Mouse (Mus musculus): ENCODE measurements around the gene Tex2. TPM values are rescaled to one million over a fixed set of nuclear protein-coding genes. Genes with fewer than 3 reads are reported as not detected.
A peak's percentile ranks its signal among the peaks of the same experiment; 100 is the strongest.

Tex2 gene
- polyA plus RNA-seq, 1 experiment, result 5.8 TPM

- no peak overlapping the region for H3K4me3 ChIP-seq (ENCODE audit: extremely low read depth, insufficient read depth, insufficient read length)
- WGBS, result 14% methylated on average over 13 of the region's 13 CpGs
- peak; percentile 91; the same call in 1 of the 2 replicates for TF ChIP-seq CTCF (IDR thresholded peaks at IDR 0.05; ENCODE audit: extremely low read depth, insufficient read depth, insufficient read length, insufficient replicate concordance)
- no peak for TF ChIP-seq POLR2A (IDR thresholded peaks at IDR 0.05; ENCODE audit: low read depth, low read length)
- peaks cover 4% of the 10 kb centered on the region; the same call in 1 of the 2 replicates for H3K4me1 ChIP-seq (ENCODE audit: control insufficient read depth, insufficient read depth, insufficient read length)
- no peak overlapping the region for H3K27ac ChIP-seq (ENCODE audit: insufficient read depth, low read length)
- no peaks in the 10 kb centered on the region for H3K27me3 ChIP-seq (ENCODE audit: control insufficient read depth, insufficient read depth, low read length)
- no peaks in the 10 kb centered on the region for H3K36me3 ChIP-seq (ENCODE audit: control insufficient read depth, insufficient read depth, low read length)
- peak; percentile 63 to 76 for DNase-seq (ENCODE audit: low read depth in 1 of 2, low spot score in 2 of 2)
Measured at GRCm38 (mm10) chr11:106648347-106648746, 35.1 kb upstream of the Tex2 start.

- Histone ChIP-seq H3K27me3 (ENCODE audit: control insufficient read depth, insufficient read depth, low read length) (no peaks in the 10 kb centered on the region), H3K36me3 (ENCODE audit: control insufficient read depth, insufficient read depth, low read length) (no peaks in the 10 kb centered on the region), H3K27ac (ENCODE audit: insufficient read depth, low read length) (no peak overlapping the region), H3K4me3 (ENCODE audit: extremely low read depth, insufficient read depth, insufficient read length) (no peak overlapping the region), H3K4me1 (ENCODE audit: control insufficient read depth, insufficient read depth, insufficient read length) (no peaks in the 10 kb centered on the region)
- no peak for TF ChIP-seq CTCF (IDR thresholded peaks at IDR 0.05; ENCODE audit: extremely low read depth, insufficient read depth, insufficient read length, insufficient replicate concordance)
- no peak for DNase-seq (ENCODE audit: low read depth in 1 of 2, low spot score in 2 of 2)
- 94% methylated on average over 8 of the region's 8 CpGs for WGBS
Measured at GRCm38 (mm10) chr11:106642966-106643637, 29.9 kb upstream of the Tex2 start.

GRCm38 (mm10) chr11:106641580-106641979 lies 28.4 kb upstream of the Tex2 start:
- TF ChIP-seq CTCF (IDR thresholded peaks at IDR 0.05; ENCODE audit: extremely low read depth, insufficient read depth, insufficient read length, insufficient replicate concordance) (no peak), POLR2A (IDR thresholded peaks at IDR 0.05; ENCODE audit: low read depth, low read length) (no peak)
- no peak overlapping the region for H3K27ac ChIP-seq (ENCODE audit: insufficient read depth, low read length)
- no peaks in the 10 kb centered on the region for H3K27me3 ChIP-seq (ENCODE audit: control insufficient read depth, insufficient read depth, low read length)
- H3K36me3 ChIP-seq (ENCODE audit: control insufficient read depth, insufficient read depth, low read length), result no peaks in the 10 kb centered on the region
- H3K4me3 ChIP-seq (ENCODE audit: extremely low read depth, insufficient read depth, insufficient read length), result no peak overlapping the region
- DNase-seq (ENCODE audit: low read depth in 1 of 2, low spot score in 2 of 2), result no peak
- 84% methylated on average over 1 of the region's 1 CpGs for WGBS
- no peaks in the 10 kb centered on the region for H3K4me1 ChIP-seq (ENCODE audit: control insufficient read depth, insufficient read depth, insufficient read length)

GRCm38 (mm10) chr11:106640059-106640458 lies 26.8 kb upstream of the Tex2 start:
- no peaks in the 10 kb centered on the region for H3K4me1 ChIP-seq (ENCODE audit: control insufficient read depth, insufficient read depth, insufficient read length)
- H3K27ac ChIP-seq (ENCODE audit: insufficient read depth, low read length), result no peak overlapping the region
- H3K4me3 ChIP-seq (ENCODE audit: extremely low read depth, insufficient read depth, insufficient read length), result no peak overlapping the region
- 40% methylated on average over 8 of the region's 9 CpGs for WGBS
- H3K27me3 ChIP-seq (ENCODE audit: control insufficient read depth, insufficient read depth, low read length), result no peaks in the 10 kb centered on the region
- DNase-seq (ENCODE audit: low read depth in 1 of 2, low spot score in 2 of 2), result no peak
- no peak for TF ChIP-seq CTCF (IDR thresholded peaks at IDR 0.05; ENCODE audit: extremely low read depth, insufficient read depth, insufficient read length, insufficient replicate concordance)
- TF ChIP-seq POLR2A (IDR thresholded peaks at IDR 0.05; ENCODE audit: low read depth, low read length), result no peak
- no peaks in the 10 kb centered on the region for H3K36me3 ChIP-seq (ENCODE audit: control insufficient read depth, insufficient read depth, low read length)

GRCm38 (mm10) chr11:106639356-106639692 lies 26.1 kb upstream of the Tex2 start:
- WGBS, result 68% methylated on average over 5 of the region's 5 CpGs
- H3K36me3 ChIP-seq (ENCODE audit: control insufficient read depth, insufficient read depth, low read length), result no peaks in the 10 kb centered on the region
- TF ChIP-seq CTCF (IDR thresholded peaks at IDR 0.05; ENCODE audit: extremely low read depth, insufficient read depth, insufficient read length, insufficient replicate concordance) (no peak), POLR2A (IDR thresholded peaks at IDR 0.05; ENCODE audit: low read depth, low read length) (no peak)

GRCm38 (mm10) chr11:106638551-106639355 lies 25.5 kb upstream of the Tex2 start:
- TF ChIP-seq CTCF (IDR thresholded peaks at IDR 0.05; ENCODE audit: extremely low read depth, insufficient read depth, insufficient read length, insufficient replicate concordance), result no peak
- no peak for TF ChIP-seq POLR2A (IDR thresholded peaks at IDR 0.05; ENCODE audit: low read depth, low read length)
- H3K36me3 ChIP-seq (ENCODE audit: control insufficient read depth, insufficient read depth, low read length), result no peaks in the 10 kb centered on the region
- 79% methylated on average over 9 of the region's 9 CpGs for WGBS
- no peak for DNase-seq (ENCODE audit: low read depth in 1 of 2, low spot score in 2 of 2)
- no peak overlapping the region for H3K27ac ChIP-seq (ENCODE audit: insufficient read depth, low read length)
- no peaks in the 10 kb centered on the region for H3K27me3 ChIP-seq (ENCODE audit: control insufficient read depth, insufficient read depth, low read length)
- H3K4me1 ChIP-seq (ENCODE audit: control insufficient read depth, insufficient read depth, insufficient read length), result no peaks in the 10 kb centered on the region
- H3K4me3 ChIP-seq (ENCODE audit: extremely low read depth, insufficient read depth, insufficient read length), result no peak overlapping the region

More at GRCm38 (mm10) chr11:106639356-106639692, 26.1 kb upstream of the Tex2 start:
- Histone ChIP-seq H3K27me3 (ENCODE audit: control insufficient read depth, insufficient read depth, low read length) (no peaks in the 10 kb centered on the region), H3K27ac (ENCODE audit: insufficient read depth, low read length) (no peak overlapping the region), H3K4me1 (ENCODE audit: control insufficient read depth, insufficient read depth, insufficient read length) (no peaks in the 10 kb centered on the region), H3K4me3 (ENCODE audit: extremely low read depth, insufficient read depth, insufficient read length) (no peak overlapping the region)
- DNase-seq (ENCODE audit: low read depth in 1 of 2, low spot score in 2 of 2), result no peak

- 77% methylated on average over 7 of the region's 7 CpGs for WGBS
- Histone ChIP-seq H3K27ac (ENCODE audit: insufficient read depth, low read length) (no peak overlapping the region), H3K4me1 (ENCODE audit: control insufficient read depth, insufficient read depth, insufficient read length) (no peaks in the 10 kb centered on the region), H3K27me3 (ENCODE audit: control insufficient read depth, insufficient read depth, low read length) (no peaks in the 10 kb centered on the region), H3K4me3 (ENCODE audit: extremely low read depth, insufficient read depth, insufficient read length) (no peak overlapping the region), H3K36me3 (ENCODE audit: control insufficient read depth, insufficient read depth, low read length) (no peaks in the 10 kb centered on the region)
- TF ChIP-seq CTCF (IDR thresholded peaks at IDR 0.05; ENCODE audit: extremely low read depth, insufficient read depth, insufficient read length, insufficient replicate concordance) (no peak), POLR2A (IDR thresholded peaks at IDR 0.05; ENCODE audit: low read depth, low read length) (no peak)
- DNase-seq (ENCODE audit: low read depth in 1 of 2, low spot score in 2 of 2), result no peak
Measured at GRCm38 (mm10) chr11:106637754-106638153, 24.5 kb upstream of the Tex2 start.
